Mouse (Mus musculus): ENCODE results near the gene Fads3. TPM values are rescaled to one million over a fixed set of nuclear protein-coding genes. Genes with fewer than 3 reads are reported as not detected.

Fads3 gene
- total and polyA plus RNA-seq, 3 experiments, result 2.3 to 11.2 TPM; not detected in 1

- H3K4me1 ChIP-seq (ENCODE audit: control insufficient read depth in 1 of 2, insufficient read depth in 2 of 2, low read length in 2 of 2), result peaks cover 2 to 34% of the 10 kb centered on the region in 2 experiments; a peak in 3 of 4 replicates
- H3K27me3 ChIP-seq (ENCODE audit: control insufficient read depth in 1 of 2, insufficient read depth in 2 of 2, low read length in 2 of 2), result no peaks in the 10 kb centered on the region; a peak in 1 of 4 replicates
- DNase-seq (ENCODE audit: low read depth, low spot score), result no peak
- no peak overlapping the region for H3K9ac ChIP-seq (ENCODE audit: control insufficient read depth, low read depth, low read length, poor library complexity, severe bottlenecking)
- H3K4me3 ChIP-seq (ENCODE audit: control insufficient read depth in 1 of 2, insufficient read depth in 1 of 2, low read depth in 2 of 2, low read length in 2 of 2), result no peak overlapping the region
- no peak overlapping the region for H3K27ac ChIP-seq (ENCODE audit: control insufficient read depth, low read depth, low read length)
- no peaks in the 10 kb centered on the region for H3K9me3 ChIP-seq (replicated peaks; ENCODE audit: insufficient read depth, low read length)
- TF ChIP-seq JUND (IDR thresholded peaks at IDR 0.05; ENCODE audit: low read depth, low read length) (no peak), CTCF (IDR thresholded peaks at IDR 0.05 in 2 of 3, conservative IDR thresholded peaks at IDR 0.05 in 1 of 3; ENCODE audit: control insufficient read depth in 1 of 3, insufficient read depth in 1 of 3, low read depth in 2 of 3, low read length in 3 of 3, poor library complexity in 1 of 3, severe bottlenecking in 1 of 3) (no peak), NELFE (IDR thresholded peaks at IDR 0.05; ENCODE audit: low read depth, low read length) (no peak), ZMIZ1 (IDR thresholded peaks at IDR 0.05; ENCODE audit: low read depth, low read length) (no peak), ETS1 (IDR thresholded peaks at IDR 0.05; ENCODE audit: low read depth, low read length) (no peak), ZKSCAN1 (IDR thresholded peaks at IDR 0.05; ENCODE audit: low read depth, low read length) (no peak), SMC3 (IDR thresholded peaks at IDR 0.05; ENCODE audit: low read depth, low read length) (no peak), UBTF (IDR thresholded peaks at IDR 0.05; ENCODE audit: borderline replicate concordance, insufficient read depth, low read depth, low read length) (no peak), POLR2AphosphoS5 (IDR thresholded peaks at IDR 0.05; ENCODE audit: borderline replicate concordance, low read depth, low read length) (no peak), MEF2A (IDR thresholded peaks at IDR 0.05; ENCODE audit: extremely low read depth, insufficient replicate concordance, low read depth, low read length, poor library complexity, severe bottlenecking) (no peak), KAT2A (conservative IDR thresholded peaks at IDR 0.05; ENCODE audit: low read depth, low read length) (no peak), POLR2A (IDR thresholded peaks at IDR 0.05; ENCODE audit: control insufficient read depth in 1 of 2, insufficient read depth in 1 of 2, low read depth in 1 of 2, low read length in 2 of 2, poor library complexity in 1 of 2) (no peak), GABPA (IDR thresholded peaks at IDR 0.05; ENCODE audit: low read depth, low read length) (no peak)
- no peaks in the 10 kb centered on the region for H3K79me2 ChIP-seq (ENCODE audit: control insufficient read depth, insufficient read depth, low read length, poor library complexity)
- peaks cover 0 to 18% of the 10 kb centered on the region in 2 experiments; a peak in 2 of 4 replicates for H3K36me3 ChIP-seq (ENCODE audit: control insufficient read depth in 1 of 2, insufficient read depth in 2 of 2, low read length in 2 of 2)
Measured at GRCm38 (mm10) chr19:10015442-10015841, 25.9 kb upstream of the Fads3 start.

- DNase-seq (ENCODE audit: low read depth, low spot score), result no peak
- H3K9me3 ChIP-seq (replicated peaks; ENCODE audit: insufficient read depth, low read length), result no peaks in the 10 kb centered on the region
- H3K27ac ChIP-seq (ENCODE audit: control insufficient read depth, low read depth, low read length), result no peak overlapping the region
- no peaks in the 10 kb centered on the region for H3K79me2 ChIP-seq (ENCODE audit: control insufficient read depth, insufficient read depth, low read length, poor library complexity)
- H3K36me3 ChIP-seq (ENCODE audit: control insufficient read depth in 1 of 2, insufficient read depth in 2 of 2, low read length in 2 of 2), result peaks cover 0 to 18% of the 10 kb centered on the region in 2 experiments; a peak in 2 of 4 replicates
- H3K27me3 ChIP-seq (ENCODE audit: control insufficient read depth in 1 of 2, insufficient read depth in 2 of 2, low read length in 2 of 2), result no peaks in the 10 kb centered on the region; a peak in 1 of 4 replicates
- H3K4me1 ChIP-seq (ENCODE audit: control insufficient read depth in 1 of 2, insufficient read depth in 2 of 2, low read length in 2 of 2), result peaks cover 2 to 34% of the 10 kb centered on the region in 2 experiments; a peak in 3 of 4 replicates
- no peak overlapping the region for H3K9ac ChIP-seq (ENCODE audit: control insufficient read depth, low read depth, low read length, poor library complexity, severe bottlenecking)
- no peak for TF ChIP-seq JUND (IDR thresholded peaks at IDR 0.05; ENCODE audit: low read depth, low read length)
- TF ChIP-seq ZMIZ1 (IDR thresholded peaks at IDR 0.05; ENCODE audit: low read depth, low read length), result no peak
- no peak for TF ChIP-seq MYC (IDR thresholded peaks at IDR 0.05; ENCODE audit: low read depth, low read length)
- no peak for TF ChIP-seq USF2 (IDR thresholded peaks at IDR 0.05; ENCODE audit: borderline replicate concordance in 1 of 2, insufficient read depth in 1 of 2, low read depth in 1 of 2, low read length in 2 of 2)
- no peak for TF ChIP-seq SMC3 (IDR thresholded peaks at IDR 0.05; ENCODE audit: low read depth, low read length)
- no peak for TF ChIP-seq TAL1 (IDR thresholded peaks at IDR 0.05; ENCODE audit: low read length)
- no peak for TF ChIP-seq CHD2 (IDR thresholded peaks at IDR 0.05; ENCODE audit: low read length)
- TF ChIP-seq TBP (IDR thresholded peaks at IDR 0.05; ENCODE audit: low read depth, low read length), result no peak
- TF ChIP-seq MAX (IDR thresholded peaks at IDR 0.05; ENCODE audit: low read length), result no peak
- TF ChIP-seq MEF2A (IDR thresholded peaks at IDR 0.05; ENCODE audit: extremely low read depth, insufficient replicate concordance, low read depth, low read length, poor library complexity, severe bottlenecking), result no peak
- TF ChIP-seq TCF12 (IDR thresholded peaks at IDR 0.05; ENCODE audit: low read depth, low read length), result no peak
- no peak for TF ChIP-seq POLR2AphosphoS2 (IDR thresholded peaks at IDR 0.05; ENCODE audit: low read length)
- no peak for TF ChIP-seq ETS1 (IDR thresholded peaks at IDR 0.05; ENCODE audit: low read depth, low read length)
- no peak for TF ChIP-seq SIN3A (IDR thresholded peaks at IDR 0.05; ENCODE audit: low read length)
- TF ChIP-seq MXI1 (IDR thresholded peaks at IDR 0.05; ENCODE audit: low read depth, low read length), result no peak
- TF ChIP-seq RAD21 (IDR thresholded peaks at IDR 0.05; ENCODE audit: low read depth, low read length), result no peak
- no peak for TF ChIP-seq E2F4 (IDR thresholded peaks at IDR 0.05; ENCODE audit: borderline replicate concordance, low read depth, low read length)
- TF ChIP-seq ZNF384 (IDR thresholded peaks at IDR 0.05; ENCODE audit: low read depth, low read length), result no peak
- no peak overlapping the region for H3K4me3 ChIP-seq (ENCODE audit: control insufficient read depth in 1 of 2, insufficient read depth in 1 of 2, low read depth in 2 of 2, low read length in 2 of 2)
Measured at GRCm38 (mm10) chr19:10016151-10016550, 25.2 kb upstream of the Fads3 start.

All from MEL (cell line).